Mouse (Mus musculus) heart, postnatal 4 days (tissue): ENCODE data around the gene Arhgap27. TPM values are rescaled to one million over a fixed set of nuclear protein-coding genes. Genes with fewer than 3 reads are reported as not detected.

Source experiments
- DNase-seq: peaks from one replicate; pipeline ENCODE4 v3.0.0; 2021
- total RNA-seq, 2 experiments: library from RNA; stranded (reverse); gene quantifications; 2 replicates each; pipeline ENCODE4 v1.2.3; 2021

The Arhgap27 gene
- total RNA-seq, 2 experiments from 2014 or later, result 23.5 to 25.4 TPM

GRCm38 (mm10) chr11:103355251-103355650 is 8.2 kb downstream of the Arhgap27 start:
- no peak for DNase-seq

GRCm38 (mm10) chr11:103354033-103354432 is 9.5 kb downstream of the Arhgap27 start:
- DNase-seq, result no peak

GRCm38 (mm10) chr11:103352239-103352814 is 11.2 kb downstream of the Arhgap27 start:
- no peak for DNase-seq

GRCm38 (mm10) chr11:103350711-103351315 is 12.7 kb downstream of the Arhgap27 start:
- DNase-seq, result no peak

- no peak for DNase-seq
Measured at GRCm38 (mm10) chr11:103349699-103350098, 13.8 kb downstream of the Arhgap27 start.

- DNase-seq, result peak; percentile 68
Measured at GRCm38 (mm10) chr11:103346657-103347056, 16.8 kb downstream of the Arhgap27 start.

- no peak for DNase-seq
Measured at GRCm38 (mm10) chr11:103346236-103346635, 17.3 kb downstream of the Arhgap27 start.

GRCm38 (mm10) chr11:103345408-103346091 is 17.9 kb downstream of the Arhgap27 start:
- no peak for DNase-seq

GRCm38 (mm10) chr11:103344494-103345332 is 18.8 kb downstream of the Arhgap27 start:
- no peak for DNase-seq

GRCm38 (mm10) chr11:103343881-103344280 is 19.6 kb downstream of the Arhgap27 start:
- DNase-seq, result no peak

- no peak for DNase-seq
Measured at GRCm38 (mm10) chr11:103343063-103343462, 20.4 kb downstream of the Arhgap27 start.

- DNase-seq, result no peak
Measured at GRCm38 (mm10) chr11:103340677-103341076, 22.8 kb downstream of the Arhgap27 start.

GRCm38 (mm10) chr11:103340130-103340529 is 23.4 kb downstream of the Arhgap27 start:
- DNase-seq, result no peak

- DNase-seq, result no peak
Measured at GRCm38 (mm10) chr11:103339414-103340119, 23.9 kb downstream of the Arhgap27 start.

GRCm38 (mm10) chr11:103338671-103339070 is 24.8 kb downstream of the Arhgap27 start:
- DNase-seq, result no peak

- no peak for DNase-seq
Measured at GRCm38 (mm10) chr11:103338119-103338518, 25.4 kb downstream of the Arhgap27 start.

- peak; percentile 61 for DNase-seq
Measured at GRCm38 (mm10) chr11:103337180-103337579, 26.3 kb downstream of the Arhgap27 start.

GRCm38 (mm10) chr11:103335561-103335960 is 27.9 kb downstream of the Arhgap27 start:
- DNase-seq, result peak; percentile 38

GRCm38 (mm10) chr11:103334925-103335324 is 28.6 kb downstream of the Arhgap27 start:
- DNase-seq, result no peak

GRCm38 (mm10) chr11:103333719-103334398 is 29.6 kb downstream of the Arhgap27 start:
- peak; percentile 64 for DNase-seq

- DNase-seq, result no peak
Measured at GRCm38 (mm10) chr11:103332890-103333651, 30.4 kb downstream of the Arhgap27 start.
